Comparison of ENCODE assay signal across 13 mouse cellular contexts in genomic region chr8:126978028-126978427, GRCm38 (mm10).
"Had no signal": no experiment of that assay in that cellular context is flagged by ENCODE, and none has a peak within 500 bp of the region (broad histone marks: within the 10 kb centered on the region; RNA-seq: fewer than 3 reads in every experiment).

No protein-coding gene starts in this region.

- H3K9ac ChIP-seq: lung, embryonic 14.5 days; midbrain, embryonic 12.5 days; neural tube, embryonic 12.5 days had no signal

- ATAC-seq: midbrain, embryonic 16.5 days had no signal

- H3K4me3 ChIP-seq: midbrain, embryonic 12.5 days; neural tube, embryonic 12.5 days had no signal

- H3K4me1 ChIP-seq: midbrain, embryonic 12.5 days; neural tube, embryonic 12.5 days had no signal

- H3K9me3 ChIP-seq: midbrain, embryonic 12.5 days; neural tube, embryonic 12.5 days had no signal

- H3K27ac ChIP-seq: midbrain, embryonic 12.5 days; neural tube, embryonic 12.5 days had no signal

- H3K4me2 ChIP-seq: midbrain, embryonic 12.5 days had no signal

- H3K36me3 ChIP-seq: midbrain, embryonic 12.5 days; neural tube, embryonic 12.5 days had no signal

- DNase-seq: lung, adult 18-20 months; lung, postnatal 10 days; lung, postnatal 4 days; midbrain, embryonic 14.5 days; right cerebral cortex, postnatal 14 days; spleen, adult 18-20 months; thymus, adult 18-20 months; thymus, postnatal 14 days; thymus, postnatal 36 days had no signal
